Comparison of ENCODE assay signal across 13 mouse cellular contexts in the genomic region with DNA sequence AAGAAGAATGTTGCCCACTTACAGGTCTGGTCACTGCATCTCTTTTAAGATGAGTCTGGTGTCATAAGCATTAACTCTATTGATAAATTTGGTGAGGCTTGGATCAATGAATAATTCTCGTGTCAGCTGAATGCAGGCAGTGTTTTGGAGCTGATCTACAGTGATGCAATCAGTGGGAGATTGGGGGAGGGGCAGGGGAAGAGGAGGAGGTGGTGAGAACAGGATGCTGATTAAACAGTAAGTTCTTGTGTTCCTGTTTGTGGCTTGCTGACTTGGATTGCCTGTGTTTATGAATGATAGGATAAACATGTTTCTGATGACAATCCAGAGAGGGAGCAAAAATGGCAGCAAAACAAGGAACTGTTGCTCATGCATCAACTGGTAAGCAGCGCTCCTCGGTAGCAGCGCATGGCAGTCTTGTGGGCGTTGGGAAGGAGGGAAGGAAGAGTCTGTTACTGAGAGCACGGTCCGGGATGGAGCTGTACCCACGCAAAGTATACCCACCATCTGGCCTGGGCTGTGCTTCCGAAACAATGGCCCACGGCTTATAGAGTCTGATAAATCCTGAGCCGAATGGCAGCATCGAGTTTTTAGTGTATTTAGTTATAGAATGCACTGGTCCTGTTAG.
DNase-seq lines count a peak whose midpoint lies in the region; ATAC-seq and TF ChIP-seq lines count a peak whose summit lies in the region.
"Had no signal": no experiment of that assay in that cellular context is flagged by ENCODE, and none has a peak within 500 bp of the region (broad histone marks: within the 10 kb centered on the region; RNA-seq: fewer than 3 reads in every experiment).

No protein-coding gene starts in this region.

- H3K9ac ChIP-seq in forebrain, embryonic 13.5 days: no peak overlapping the region
- H3K9ac ChIP-seq in forebrain, embryonic 11.5 days (ENCODE audit: low read length): no peak overlapping the region
- no peak overlapping the region for H3K9ac ChIP-seq in lung, postnatal 0 days (replicated peaks; ENCODE audit: low read depth)

- no peak for DNase-seq in forebrain, embryonic 11.5 days (ENCODE audit: low spot score)
- DNase-seq in 416B (ENCODE audit: low read depth): peak; percentile 73
- peak; percentile 23 for DNase-seq in lung, postnatal 0 days (ENCODE audit: low spot score)
- no peak for DNase-seq in hindbrain, embryonic 10.5 days (ENCODE audit: low spot score)
- no peak for DNase-seq in spleen, postnatal 4 days (ENCODE audit: low spot score in 2 of 2)
- no peak for DNase-seq in cerebellum, postnatal 14 days
- DNase-seq: B cell, adult 2 months; embryo, embryonic 11 days; gastrocnemius, postnatal 14 days; kidney, adult 8-10 months had no signal

- H3K27ac ChIP-seq in forebrain, embryonic 13.5 days: no peak overlapping the region
- no peak overlapping the region for H3K27ac ChIP-seq in forebrain, embryonic 11.5 days (ENCODE audit: low read depth, low read length)
- H3K27ac ChIP-seq in lung, postnatal 0 days (ENCODE audit: low read length): no peak overlapping the region
- H3K27ac ChIP-seq in hindbrain, embryonic 10.5 days: no peak overlapping the region
- H3K27ac ChIP-seq: macrophage had no signal

- 89% methylated on average over 12 of the region's 12 CpGs for WGBS in forebrain, embryonic 13.5 days
- WGBS in forebrain, embryonic 11.5 days: 88% methylated on average over 12 of the region's 12 CpGs
- 76% methylated on average over 12 of the region's 12 CpGs for WGBS in lung, postnatal 0 days
- 86% methylated on average over 12 of the region's 12 CpGs for WGBS in hindbrain, embryonic 10.5 days

- no peak overlapping the region for H3K4me3 ChIP-seq in forebrain, embryonic 13.5 days
- no peak overlapping the region for H3K4me3 ChIP-seq in forebrain, embryonic 11.5 days (ENCODE audit: low read depth, low read length)
- H3K4me3 ChIP-seq in lung, postnatal 0 days (ENCODE audit: low read depth, low read length): no peak overlapping the region
- no peak overlapping the region for H3K4me3 ChIP-seq in hindbrain, embryonic 10.5 days

- no peak for TF ChIP-seq CTCF in lung, postnatal 0 days (IDR thresholded peaks at IDR 0.05)

- H3K4me1 ChIP-seq in forebrain, embryonic 13.5 days: 0 out of 2 replicates have a peak, but pooled peaks cover 4% of the 10 kb centered on the region
- no peaks in the 10 kb centered on the region for H3K4me1 ChIP-seq in forebrain, embryonic 11.5 days (replicated peaks; ENCODE audit: control insufficient read depth, insufficient read depth, low read length)
- peaks cover 12% of the 10 kb centered on the region for H3K4me1 ChIP-seq in lung, postnatal 0 days (ENCODE audit: insufficient read depth, low read depth, low read length)
- H3K4me1 ChIP-seq in hindbrain, embryonic 10.5 days (replicated peaks): peaks cover 5% of the 10 kb centered on the region

- TF ChIP-seq EP300 in lung, postnatal 0 days (IDR thresholded peaks at IDR 0.05): no peak

- no peaks in the 10 kb centered on the region for H3K36me3 ChIP-seq in forebrain, embryonic 13.5 days (ENCODE audit: poor library complexity, severe bottlenecking)
- no peaks in the 10 kb centered on the region for H3K36me3 ChIP-seq in forebrain, embryonic 11.5 days (ENCODE audit: control insufficient read depth, insufficient read depth, low read length)
- no peaks in the 10 kb centered on the region for H3K36me3 ChIP-seq in lung, postnatal 0 days (ENCODE audit: insufficient read depth, low read length)
- H3K36me3 ChIP-seq in hindbrain, embryonic 10.5 days: no peaks in the 10 kb centered on the region

- ATAC-seq in forebrain, embryonic 13.5 days: 0 out of 2 replicates have a peak, but pooled peaks have one; percentile 27
- no peak for ATAC-seq in forebrain, embryonic 11.5 days (replicated peaks; ENCODE audit: low FRiP score)
- peak; percentile 47 for ATAC-seq in inflammation-experienced regulatory T-cells, adult 6 months
- ATAC-seq in lung, postnatal 0 days: no peak

- H3K4me2 ChIP-seq in forebrain, embryonic 13.5 days: no peak overlapping the region
- H3K4me2 ChIP-seq in forebrain, embryonic 11.5 days (ENCODE audit: low read depth, low read length, severe bottlenecking): no peak overlapping the region
- H3K4me2 ChIP-seq in lung, postnatal 0 days (replicated peaks; ENCODE audit: low read depth, low read length): no peak overlapping the region

- no peaks in the 10 kb centered on the region for H3K9me3 ChIP-seq in forebrain, embryonic 13.5 days (replicated peaks)
- no peaks in the 10 kb centered on the region for H3K9me3 ChIP-seq in forebrain, embryonic 11.5 days (ENCODE audit: control insufficient read depth, low read length)
- H3K9me3 ChIP-seq in lung, postnatal 0 days (ENCODE audit: low read length): no peaks in the 10 kb centered on the region
- H3K9me3 ChIP-seq in hindbrain, embryonic 10.5 days: no peaks in the 10 kb centered on the region

- no peaks in the 10 kb centered on the region for H3K27me3 ChIP-seq in forebrain, embryonic 13.5 days
- no peaks in the 10 kb centered on the region for H3K27me3 ChIP-seq in forebrain, embryonic 11.5 days (ENCODE audit: control insufficient read depth, insufficient read depth, low read length)
- no peaks in the 10 kb centered on the region for H3K27me3 ChIP-seq in lung, postnatal 0 days (replicated peaks; ENCODE audit: insufficient read depth, low read length)
- H3K27me3 ChIP-seq in hindbrain, embryonic 10.5 days (ENCODE audit: insufficient read depth, poor library complexity, severe bottlenecking): no peaks in the 10 kb centered on the region

Comparison
In these comparisons a context has a peak if more than half of its experiments do, and no peak if none do; other contexts are left out.
1. ATAC-seq: peak in forebrain, embryonic 13.5 days (single experiment) and inflammation-experienced regulatory T-cells, adult 6 months (single experiment); none in forebrain, embryonic 11.5 days (single experiment) and lung, postnatal 0 days (single experiment).
2. DNase-seq: peak in 416B (single experiment) and lung, postnatal 0 days (single experiment); none in forebrain, embryonic 11.5 days (single experiment), hindbrain, embryonic 10.5 days (single experiment), spleen, postnatal 4 days (0 of 2) and cerebellum, postnatal 14 days (0 of 2).